Mouse (Mus musculus) embryonic facial prominence, embryonic 12.5 days (tissue): ENCODE measurements around the gene Ankzf1. TPM values are rescaled to one million over a fixed set of nuclear protein-coding genes. Genes with fewer than 3 reads are reported as not detected.

ENCODE experiments used
- ATAC-seq: fragments of 200-750 bp; cut with Nextera tagmentation; 2 replicates; pipeline ENCODE4 v1.8.0; 2017; ENCODE audit not compliant: insufficient number of reproducible peaks, insufficient read depth, low FRiP score, low TSS enrichment
- H3K27ac ChIP-seq: fragments of 300-500 bp; sonication (generic); 2 replicates; pipeline ENCODE4 v1.5.1; 2016; ENCODE audit warnings: mild to moderate bottlenecking
- H3K27me3 ChIP-seq: fragments of 300-500 bp; sonication (generic); 2 replicates; pipeline ENCODE4 v1.6.1; 2016; ENCODE audit warnings: mild to moderate bottlenecking, moderate library complexity
- H3K36me3 ChIP-seq: fragments of 300-500 bp; sonication (generic); 2 replicates; pipeline ENCODE4 v1.6.1; 2016; ENCODE audit warnings: mild to moderate bottlenecking
- H3K4me1 ChIP-seq: fragments of 300-500 bp; sonication (generic); 2 replicates; pipeline ENCODE4 v1.6.1; 2016
- H3K4me2 ChIP-seq: fragments of 300-500 bp; sonication (generic); replicated peaks from 2 replicates; pipeline ENCODE4 v1.6.1; 2016; ENCODE audit warnings: mild to moderate bottlenecking, moderate library complexity
- H3K4me3 ChIP-seq: fragments of 300-500 bp; sonication (generic); 2 replicates; pipeline ENCODE4 v1.5.1; 2016; ENCODE audit warnings: mild to moderate bottlenecking
- H3K9ac ChIP-seq: fragments of 300-500 bp; sonication (generic); 2 replicates; pipeline ENCODE4 v1.6.1; 2016; ENCODE audit warnings: mild to moderate bottlenecking, moderate library complexity
- H3K9me3 ChIP-seq: fragments of 300-500 bp; sonication (generic); 2 replicates; pipeline ENCODE4 v1.6.1; 2016; ENCODE audit warnings: mild to moderate bottlenecking, moderate library complexity
- WGBS: fragments of 180-500 bp; shearing (Covaris S2); methylation state at CpG from one replicate; pipeline ENCODE4 v1.1.7; 2016; 5-methylcytosine and 5-hydroxymethylcytosine counted together
- polyA plus RNA-seq: library from polyadenylated mRNA; unstranded; fragments of >200 nt; fragmentation: Nextera tagmentation; extraction: Ambion mirVana; gene quantifications from 2 replicates; pipeline ENCODE4 v1.2.1, GENCODE M21; 2016

The Ankzf1 gene
- polyA plus RNA-seq, 1 experiment from 2014 or later = 31.5 TPM

GRCm38 (mm10) chr1:75192452-75192851 lies 501 bp downstream of the Ankzf1 start:
- H3K27me3 ChIP-seq = no peaks in the 10 kb centered on the region
- H3K4me3 ChIP-seq = peak overlapping the region; percentile 65
- H3K36me3 ChIP-seq = peaks cover 22% of the 10 kb centered on the region
- peak overlapping the region; percentile 88 for H3K27ac ChIP-seq
- WGBS = under 1% methylated on average over 19 of the region's 19 CpGs
- no peak for ATAC-seq
- peaks cover 17% of the 10 kb centered on the region for H3K4me1 ChIP-seq
- no peaks in the 10 kb centered on the region for H3K9me3 ChIP-seq
- peak overlapping the region; percentile 78 for H3K9ac ChIP-seq
- H3K4me2 ChIP-seq = peak overlapping the region; percentile 80

GRCm38 (mm10) chr1:75201236-75201635 lies 9.3 kb downstream of the Ankzf1 start:
- Histone ChIP-seq H3K4me2 (no peak overlapping the region), H3K4me3 (no peak overlapping the region), H3K4me1 (no peaks in the 10 kb centered on the region), H3K36me3 (peaks cover 38% of the 10 kb centered on the region), H3K9ac (no peak overlapping the region), H3K9me3 (no peaks in the 10 kb centered on the region), H3K27me3 (no peaks in the 10 kb centered on the region), H3K27ac (no peak overlapping the region)
- no peak for ATAC-seq
- WGBS = 94% methylated on average over 1 of the region's 1 CpGs

GRCm38 (mm10) chr1:75208967-75209678 lies 17.2 kb downstream of the Ankzf1 start:
- H3K36me3 ChIP-seq = peaks cover 24% of the 10 kb centered on the region
- 11% methylated on average over 34 of the region's 34 CpGs for WGBS
- no peak for ATAC-seq
- no peaks in the 10 kb centered on the region for H3K27me3 ChIP-seq
- H3K9me3 ChIP-seq = no peaks in the 10 kb centered on the region
- peak overlapping the region; percentile 46 for H3K4me3 ChIP-seq
- 0 out of 2 replicates have a peak overlapping the region, but pooled peaks have one; percentile 19 for H3K27ac ChIP-seq
- peaks cover 28% of the 10 kb centered on the region for H3K4me1 ChIP-seq
- H3K9ac ChIP-seq = peak overlapping the region; percentile 64
- H3K4me2 ChIP-seq = peak overlapping the region; percentile 94

- no peaks in the 10 kb centered on the region for H3K27me3 ChIP-seq
- WGBS = 5% methylated on average over 42 of the region's 42 CpGs
- no peaks in the 10 kb centered on the region for H3K9me3 ChIP-seq
- peak; percentile 89 for ATAC-seq
- no peak within 1 kb of the TSS for H3K27ac ChIP-seq
- peak within 1 kb of the TSS; percentile 94 for H3K4me2 ChIP-seq
- H3K9ac ChIP-seq = peak within 1 kb of the TSS; percentile 92
- peaks cover 28% of the 10 kb centered on the region for H3K4me1 ChIP-seq
- peak within 1 kb of the TSS; percentile 95 for H3K4me3 ChIP-seq
- peaks cover 31% of the 10 kb centered on the region for H3K36me3 ChIP-seq
Measured at GRCm38 (mm10) chr1:75210136-75211087, 18.5 kb downstream of the Ankzf1 start, which contains the start of the genes Glb1l and Stk16. Glb1l (minus strand) TSS chr1:75210813. Stk16 (plus strand) TSS chr1:75210838.

- WGBS = 13% methylated on average over 17 of the region's 17 CpGs
- ATAC-seq = no peak
- Histone ChIP-seq H3K27ac (no peak overlapping the region), H3K36me3 (peaks cover 34% of the 10 kb centered on the region), H3K27me3 (0 out of 2 replicates have a peak, but pooled peaks cover 3% of the 10 kb centered on the region), H3K9ac (peak overlapping the region; percentile 92), H3K4me1 (peaks cover 28% of the 10 kb centered on the region), H3K9me3 (no peaks in the 10 kb centered on the region), H3K4me3 (peak overlapping the region; percentile 95), H3K4me2 (peak overlapping the region; percentile 94)
Measured at GRCm38 (mm10) chr1:75211141-75211708, 19.3 kb downstream of the Ankzf1 start.

- H3K36me3 ChIP-seq = peaks cover 34% of the 10 kb centered on the region
Measured at GRCm38 (mm10) chr1:75212542-75212941, 20.6 kb downstream of the Ankzf1 start.

GRCm38 (mm10) chr1:75213096-75213495 lies 21.1 kb downstream of the Ankzf1 start:
- Histone ChIP-seq H3K4me1 (peaks cover 30% of the 10 kb centered on the region), H3K27ac (no peak overlapping the region), H3K36me3 (peaks cover 34% of the 10 kb centered on the region), H3K27me3 (peaks cover 20% of the 10 kb centered on the region), H3K4me3 (no peak overlapping the region), H3K9ac (no peak overlapping the region), H3K4me2 (no peak overlapping the region), H3K9me3 (no peaks in the 10 kb centered on the region)
- WGBS = 92% methylated on average over 7 of the region's 7 CpGs
- ATAC-seq = no peak

More at GRCm38 (mm10) chr1:75212542-75212941, 20.6 kb downstream of the Ankzf1 start:
- peaks cover 28% of the 10 kb centered on the region for H3K4me1 ChIP-seq
- H3K9me3 ChIP-seq = no peaks in the 10 kb centered on the region
- H3K4me3 ChIP-seq = no peak overlapping the region
- WGBS = 72% methylated on average over 4 of the region's 4 CpGs
- ATAC-seq = no peak
- no peak overlapping the region for H3K9ac ChIP-seq
- H3K4me2 ChIP-seq = 0 out of 2 replicates have a peak overlapping the region, but pooled peaks have one; percentile 94
- H3K27ac ChIP-seq = no peak overlapping the region
- peaks cover 14% of the 10 kb centered on the region for H3K27me3 ChIP-seq

- Histone ChIP-seq H3K4me1 (peaks cover 28% of the 10 kb centered on the region), H3K27me3 (peaks cover 33% of the 10 kb centered on the region), H3K4me3 (no peak overlapping the region), H3K9ac (no peak overlapping the region), H3K9me3 (no peaks in the 10 kb centered on the region), H3K4me2 (no peak overlapping the region), H3K27ac (no peak overlapping the region), H3K36me3 (peaks cover 34% of the 10 kb centered on the region)
- ATAC-seq = no peak
- WGBS = 86% methylated on average over 2 of the region's 2 CpGs
Measured at GRCm38 (mm10) chr1:75214442-75214841, 22.5 kb downstream of the Ankzf1 start.

- Histone ChIP-seq H3K4me3 (no peak overlapping the region), H3K9ac (no peak overlapping the region), H3K36me3 (peaks cover 34% of the 10 kb centered on the region), H3K27ac (no peak overlapping the region), H3K4me1 (peaks cover 24% of the 10 kb centered on the region), H3K9me3 (no peaks in the 10 kb centered on the region), H3K4me2 (no peak overlapping the region), H3K27me3 (peaks cover 38% of the 10 kb centered on the region)
- ATAC-seq = no peak
- WGBS = 74% methylated on average over 5 of the region's 5 CpGs
Measured at GRCm38 (mm10) chr1:75214886-75215285, 22.9 kb downstream of the Ankzf1 start.

- H3K27me3 ChIP-seq = peaks cover 47% of the 10 kb centered on the region
- no peak overlapping the region for H3K4me3 ChIP-seq
- H3K4me1 ChIP-seq = peaks cover 20% of the 10 kb centered on the region
- WGBS = 93% methylated on average over 9 of the region's 9 CpGs
- H3K9me3 ChIP-seq = no peaks in the 10 kb centered on the region
- no peak overlapping the region for H3K9ac ChIP-seq
- peaks cover 34% of the 10 kb centered on the region for H3K36me3 ChIP-seq
- H3K27ac ChIP-seq = no peak overlapping the region
- H3K4me2 ChIP-seq = no peak overlapping the region
- ATAC-seq = no peak
Measured at GRCm38 (mm10) chr1:75215785-75216184, 23.8 kb downstream of the Ankzf1 start.

- Histone ChIP-seq H3K36me3 (peaks cover 31% of the 10 kb centered on the region), H3K4me3 (no peak overlapping the region), H3K4me1 (peaks cover 10% of the 10 kb centered on the region), H3K4me2 (no peak overlapping the region), H3K9ac (no peak overlapping the region), H3K9me3 (no peaks in the 10 kb centered on the region), H3K27me3 (peaks cover 57% of the 10 kb centered on the region), H3K27ac (no peak overlapping the region)
- no peak for ATAC-seq
- 76% methylated on average over 13 of the region's 13 CpGs for WGBS
Measured at GRCm38 (mm10) chr1:75216797-75217585, 25.0 kb downstream of the Ankzf1 start.
